Mouse (Mus musculus): ENCODE measurements around the gene Mipep. TPM values are rescaled to one million over a fixed set of nuclear protein-coding genes. Genes with fewer than 3 reads are reported as not detected.
A peak's percentile ranks its signal among the peaks of the same experiment; 100 is the strongest.

Mipep gene
- polyA plus RNA-seq, 1 experiment from 2014 or later: 22.1 TPM

GRCm38 (mm10) chr14:60898086-60898667, 113.8 kb downstream of the Mipep start:
- Histone ChIP-seq H3K9me3 (no peaks in the 10 kb centered on the region), H3K4me1 (replicated peaks) (no peaks in the 10 kb centered on the region), H3K9ac (no peak overlapping the region), H3K4me2 (replicated peaks) (no peak overlapping the region), H3K27ac (no peak overlapping the region), H3K4me3 (replicated peaks) (no peak overlapping the region), H3K36me3 (no peaks in the 10 kb centered on the region), H3K27me3 (replicated peaks) (no peaks in the 10 kb centered on the region)
- WGBS: 91% methylated on average over 5 of the region's 5 CpGs
- no peak for ATAC-seq

- ATAC-seq: no peak
- H3K9ac ChIP-seq: no peak overlapping the region
- H3K9me3 ChIP-seq: no peaks in the 10 kb centered on the region
- no peak overlapping the region for H3K27ac ChIP-seq
- H3K36me3 ChIP-seq: 0 out of 2 replicates have a peak, but pooled peaks cover 3% of the 10 kb centered on the region
- WGBS: 43% methylated on average over 4 of the region's 4 CpGs
- H3K4me1 ChIP-seq (replicated peaks): no peaks in the 10 kb centered on the region
- H3K4me2 ChIP-seq (replicated peaks): no peak overlapping the region
- H3K27me3 ChIP-seq (replicated peaks): no peaks in the 10 kb centered on the region
- H3K4me3 ChIP-seq (replicated peaks): no peak overlapping the region
Measured at GRCm38 (mm10) chr14:60904501-60904900, 120.1 kb downstream of the Mipep start.

GRCm38 (mm10) chr14:60906421-60907374, 122.3 kb downstream of the Mipep start:
- Histone ChIP-seq H3K4me3 (replicated peaks) (no peak overlapping the region), H3K9me3 (no peaks in the 10 kb centered on the region), H3K9ac (no peak overlapping the region), H3K27ac (no peak overlapping the region), H3K27me3 (replicated peaks) (no peaks in the 10 kb centered on the region), H3K4me1 (replicated peaks) (no peaks in the 10 kb centered on the region), H3K36me3 (0 out of 2 replicates have a peak, but pooled peaks cover 3% of the 10 kb centered on the region), H3K4me2 (replicated peaks) (no peak overlapping the region)
- no peak for ATAC-seq
- WGBS: 60% methylated on average over 10 of the region's 10 CpGs

- Histone ChIP-seq H3K9me3 (no peaks in the 10 kb centered on the region), H3K27me3 (replicated peaks) (no peaks in the 10 kb centered on the region), H3K27ac (no peak overlapping the region), H3K36me3 (0 out of 2 replicates have a peak, but pooled peaks cover 3% of the 10 kb centered on the region), H3K4me3 (replicated peaks) (no peak overlapping the region), H3K4me2 (replicated peaks) (no peak overlapping the region), H3K9ac (no peak overlapping the region), H3K4me1 (replicated peaks) (peaks cover 9% of the 10 kb centered on the region; the same call in 1 of the 2 replicates)
- ATAC-seq: no peak
- WGBS: 78% methylated on average over 4 of the region's 4 CpGs
Measured at GRCm38 (mm10) chr14:60909351-60909750, 125.0 kb downstream of the Mipep start.

GRCm38 (mm10) chr14:60910506-60911444, 126.4 kb downstream of the Mipep start:
- ATAC-seq: peak; percentile 55; the same call in 1 of the 2 replicates
- no peak overlapping the region for H3K4me3 ChIP-seq (replicated peaks)
- no peaks in the 10 kb centered on the region for H3K9me3 ChIP-seq
- H3K36me3 ChIP-seq: no peaks in the 10 kb centered on the region
- H3K27me3 ChIP-seq (replicated peaks): no peaks in the 10 kb centered on the region
- peaks cover 9% of the 10 kb centered on the region; the same call in 1 of the 2 replicates for H3K4me1 ChIP-seq (replicated peaks)
- no peak overlapping the region for H3K9ac ChIP-seq
- H3K4me2 ChIP-seq (replicated peaks): no peak overlapping the region
- WGBS: 83% methylated on average over 12 of the region's 12 CpGs
- H3K27ac ChIP-seq: no peak overlapping the region

- 20% methylated on average over 8 of the region's 8 CpGs for WGBS
- Histone ChIP-seq H3K4me2 (replicated peaks) (no peak overlapping the region), H3K4me3 (replicated peaks) (no peak overlapping the region), H3K27me3 (replicated peaks) (no peaks in the 10 kb centered on the region), H3K4me1 (replicated peaks) (peaks cover 9% of the 10 kb centered on the region; the same call in 1 of the 2 replicates), H3K9ac (no peak overlapping the region), H3K27ac (no peak overlapping the region), H3K36me3 (no peaks in the 10 kb centered on the region), H3K9me3 (no peaks in the 10 kb centered on the region)
- no peak for ATAC-seq
Measured at GRCm38 (mm10) chr14:60912981-60913468, 128.7 kb downstream of the Mipep start.

- no peaks in the 10 kb centered on the region for H3K36me3 ChIP-seq
- H3K27ac ChIP-seq: no peak overlapping the region
- no peaks in the 10 kb centered on the region for H3K9me3 ChIP-seq
- H3K4me3 ChIP-seq (replicated peaks): no peak overlapping the region
- no peak overlapping the region for H3K4me2 ChIP-seq (replicated peaks)
- no peak overlapping the region for H3K9ac ChIP-seq
- 42% methylated on average over 4 of the region's 4 CpGs for WGBS
- no peak for ATAC-seq
- H3K27me3 ChIP-seq (replicated peaks): no peaks in the 10 kb centered on the region
- peaks cover 9% of the 10 kb centered on the region; the same call in 1 of the 2 replicates for H3K4me1 ChIP-seq (replicated peaks)
Measured at GRCm38 (mm10) chr14:60916661-60917060, 132.3 kb downstream of the Mipep start.

- Histone ChIP-seq H3K36me3 (no peaks in the 10 kb centered on the region), H3K9ac (no peak overlapping the region), H3K4me3 (replicated peaks) (no peak overlapping the region), H3K4me1 (replicated peaks) (no peaks in the 10 kb centered on the region), H3K9me3 (no peaks in the 10 kb centered on the region), H3K27ac (no peak overlapping the region), H3K27me3 (replicated peaks) (no peaks in the 10 kb centered on the region), H3K4me2 (replicated peaks) (no peak overlapping the region)
- ATAC-seq: no peak
- WGBS: 73% methylated on average over 1 of the region's 1 CpGs
Measured at GRCm38 (mm10) chr14:60926011-60926410, 141.6 kb downstream of the Mipep start.

- H3K9ac ChIP-seq: no peak overlapping the region
- no peak overlapping the region for H3K4me2 ChIP-seq (replicated peaks)
- no peaks in the 10 kb centered on the region for H3K27me3 ChIP-seq (replicated peaks)
- no peak overlapping the region for H3K27ac ChIP-seq
- ATAC-seq: no peak
- 77% methylated on average over 5 of the region's 5 CpGs for WGBS
- no peak overlapping the region for H3K4me3 ChIP-seq (replicated peaks)
- no peaks in the 10 kb centered on the region for H3K36me3 ChIP-seq
- H3K9me3 ChIP-seq: no peaks in the 10 kb centered on the region
- no peaks in the 10 kb centered on the region for H3K4me1 ChIP-seq (replicated peaks)
Measured at GRCm38 (mm10) chr14:60935705-60936104, 151.3 kb downstream of the Mipep start.

- no peak for ATAC-seq
- H3K36me3 ChIP-seq: no peaks in the 10 kb centered on the region
- H3K9ac ChIP-seq: no peak overlapping the region
- no peak overlapping the region for H3K27ac ChIP-seq
- H3K4me1 ChIP-seq (replicated peaks): no peaks in the 10 kb centered on the region
- 96% methylated on average over 4 of the region's 4 CpGs for WGBS
- H3K27me3 ChIP-seq (replicated peaks): no peaks in the 10 kb centered on the region
- H3K9me3 ChIP-seq: no peaks in the 10 kb centered on the region
- no peak overlapping the region for H3K4me2 ChIP-seq (replicated peaks)
- no peak overlapping the region for H3K4me3 ChIP-seq (replicated peaks)
Measured at GRCm38 (mm10) chr14:60937481-60938039, 153.2 kb downstream of the Mipep start.
